Mouse (Mus musculus) stomach, postnatal 0 days (tissue): ENCODE measurements around the gene Gna11. TPM values are rescaled to one million over a fixed set of nuclear protein-coding genes. Genes with fewer than 3 reads are reported as not detected.

Experiments used
- ATAC-seq: fragments of 200-750 bp; cut with Nextera tagmentation; 2 replicates; pipeline ENCODE4 v1.8.0; 2017; ENCODE audit not compliant: low FRiP score, low TSS enrichment
- DNase-seq: peaks from one replicate; pipeline ENCODE4 v3.0.0-alpha.2; 2016; ENCODE audit warnings: low spot score
- H3K27ac ChIP-seq: fragments of 300-500 bp; sonication (generic); replicated peaks from 2 replicates; pipeline ENCODE4 v1.5.1; 2014; ENCODE audit warnings: mild to moderate bottlenecking, control low read depth
- H3K27me3 ChIP-seq: fragments of 300-500 bp; sonication (generic); 2 replicates; pipeline ENCODE4 v1.6.1; 2014; ENCODE audit warnings: low read length; ENCODE audit not compliant: control insufficient read depth, insufficient read depth
- H3K36me3 ChIP-seq: fragments of 300-500 bp; sonication (generic); 2 replicates; pipeline ENCODE4 v1.6.1; 2014; ENCODE audit warnings: low read length, mixed read lengths; ENCODE audit not compliant: control insufficient read depth, insufficient read depth
- H3K4me1 ChIP-seq: fragments of 300-500 bp; sonication (generic); replicated peaks from 2 replicates; pipeline ENCODE4 v1.6.1; 2014; ENCODE audit warnings: antibody characterized with exemption; ENCODE audit not compliant: control insufficient read depth, insufficient read depth
- H3K4me2 ChIP-seq: fragments of 300-500 bp; sonication (generic); replicated peaks from 2 replicates; pipeline ENCODE4 v1.6.1; 2014; ENCODE audit warnings: low read depth, mild to moderate bottlenecking, control low read depth, moderate library complexity
- H3K4me3 ChIP-seq: fragments of 300-500 bp; sonication (generic); 2 replicates; pipeline ENCODE4 v1.5.1; 2014; ENCODE audit warnings: low read depth, low read length, control low read depth
- H3K9ac ChIP-seq: fragments of 300-500 bp; sonication (generic); 2 replicates; pipeline ENCODE4 v1.6.1; 2014; ENCODE audit warnings: mild to moderate bottlenecking, low read length, control low read depth, mixed read lengths
- H3K9me3 ChIP-seq: fragments of 300-500 bp; sonication (generic); 2 replicates; pipeline ENCODE4 v1.6.1; 2016; ENCODE audit warnings: low read length; ENCODE audit not compliant: control insufficient read depth
- CTCF ChIP-seq: IDR thresholded peaks from 2 replicates; pipeline ENCODE4 v1.5.1; 2016; ENCODE audit warnings: antibody characterized with exemption, low read depth, mild to moderate bottlenecking, moderate library complexity
- EP300 ChIP-seq: optimal IDR thresholded peaks from 2 replicates; pipeline ENCODE3; 2016; ENCODE audit warnings: antibody characterized with exemption
- WGBS: fragments of 180-500 bp; shearing (Covaris S2); extraction: QIAGEN DNeasy Blood & Tissue Kit; methylation state at CpG from one replicate; pipeline ENCODE4 v1.1.7; 2014; 5-methylcytosine and 5-hydroxymethylcytosine counted together
- polyA plus RNA-seq: library from polyadenylated mRNA; unstranded; fragments of >200 nt; fragmentation: Nextera tagmentation; extraction: Ambion mirVana; gene quantifications from 2 replicates; pipeline ENCODE4 v1.2.1, GENCODE M21; 2015

Gene Gna11
- polyA plus RNA-seq, 1 experiment from 2014 or later: 62.5 TPM

DNA sequence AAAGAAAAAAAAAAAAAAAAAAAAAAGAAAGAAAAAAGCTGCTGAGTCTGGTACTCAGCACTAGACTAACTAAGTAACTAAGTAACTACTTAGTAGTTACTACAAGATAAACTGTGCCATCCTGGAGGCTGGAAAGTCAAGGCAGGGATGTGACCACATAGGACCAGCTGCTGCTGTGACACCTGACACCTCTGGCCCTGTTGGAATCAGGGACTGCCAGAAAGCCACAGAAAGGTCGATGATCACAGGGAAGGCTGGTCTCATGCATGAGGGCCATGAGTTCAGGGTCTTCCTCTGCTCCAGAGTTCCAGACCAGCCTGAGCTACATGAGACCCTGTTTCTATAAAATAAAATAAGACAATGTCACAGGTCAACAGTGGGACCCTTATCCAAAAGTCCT is 12.5 kb upstream of the Gna11 start:
- Histone ChIP-seq H3K27ac (no peak overlapping the region), H3K4me3 (no peak overlapping the region), H3K27me3 (no peaks in the 10 kb centered on the region), H3K9me3 (no peaks in the 10 kb centered on the region), H3K9ac (no peak overlapping the region), H3K4me1 (peaks cover 3% of the 10 kb centered on the region; the same call in 1 of the 2 replicates), H3K36me3 (no peaks in the 10 kb centered on the region), H3K4me2 (no peak overlapping the region)
- ATAC-seq: no peak
- WGBS: 42% methylated on average over 1 of the region's 1 CpGs
- TF ChIP-seq CTCF (no peak), EP300 (no peak)
- DNase-seq: no peak

DNA sequence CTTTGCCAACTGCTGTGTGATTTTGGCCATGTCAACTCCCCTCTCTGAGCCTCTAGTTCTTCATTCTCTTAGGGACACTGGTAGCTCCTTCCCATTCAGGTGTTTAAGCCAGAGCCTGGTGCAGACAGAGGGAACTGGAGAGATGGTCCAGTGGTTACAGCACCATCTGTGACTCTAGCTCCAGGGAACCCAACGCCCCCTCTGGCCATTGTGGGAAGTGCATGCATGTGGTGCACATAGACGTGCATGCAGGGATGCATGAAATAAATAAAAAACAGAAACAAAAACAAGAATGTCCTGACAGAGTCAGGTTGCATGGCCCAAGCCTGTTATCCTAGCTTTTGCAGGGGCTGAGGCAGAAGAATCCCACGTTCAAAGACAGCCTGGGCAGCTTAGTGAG is 11.3 kb upstream of the Gna11 start:
- Histone ChIP-seq H3K27me3 (no peaks in the 10 kb centered on the region), H3K4me2 (no peak overlapping the region), H3K36me3 (no peaks in the 10 kb centered on the region), H3K27ac (no peak overlapping the region), H3K9ac (no peak overlapping the region), H3K4me3 (no peak overlapping the region), H3K4me1 (peaks cover 3% of the 10 kb centered on the region; the same call in 1 of the 2 replicates), H3K9me3 (no peaks in the 10 kb centered on the region)
- TF ChIP-seq EP300: no peak
- TF ChIP-seq CTCF: peak; percentile 59
- ATAC-seq (no peak), DNase-seq (no peak)
- WGBS: 78% methylated on average over 3 of the region's 3 CpGs

DNA sequence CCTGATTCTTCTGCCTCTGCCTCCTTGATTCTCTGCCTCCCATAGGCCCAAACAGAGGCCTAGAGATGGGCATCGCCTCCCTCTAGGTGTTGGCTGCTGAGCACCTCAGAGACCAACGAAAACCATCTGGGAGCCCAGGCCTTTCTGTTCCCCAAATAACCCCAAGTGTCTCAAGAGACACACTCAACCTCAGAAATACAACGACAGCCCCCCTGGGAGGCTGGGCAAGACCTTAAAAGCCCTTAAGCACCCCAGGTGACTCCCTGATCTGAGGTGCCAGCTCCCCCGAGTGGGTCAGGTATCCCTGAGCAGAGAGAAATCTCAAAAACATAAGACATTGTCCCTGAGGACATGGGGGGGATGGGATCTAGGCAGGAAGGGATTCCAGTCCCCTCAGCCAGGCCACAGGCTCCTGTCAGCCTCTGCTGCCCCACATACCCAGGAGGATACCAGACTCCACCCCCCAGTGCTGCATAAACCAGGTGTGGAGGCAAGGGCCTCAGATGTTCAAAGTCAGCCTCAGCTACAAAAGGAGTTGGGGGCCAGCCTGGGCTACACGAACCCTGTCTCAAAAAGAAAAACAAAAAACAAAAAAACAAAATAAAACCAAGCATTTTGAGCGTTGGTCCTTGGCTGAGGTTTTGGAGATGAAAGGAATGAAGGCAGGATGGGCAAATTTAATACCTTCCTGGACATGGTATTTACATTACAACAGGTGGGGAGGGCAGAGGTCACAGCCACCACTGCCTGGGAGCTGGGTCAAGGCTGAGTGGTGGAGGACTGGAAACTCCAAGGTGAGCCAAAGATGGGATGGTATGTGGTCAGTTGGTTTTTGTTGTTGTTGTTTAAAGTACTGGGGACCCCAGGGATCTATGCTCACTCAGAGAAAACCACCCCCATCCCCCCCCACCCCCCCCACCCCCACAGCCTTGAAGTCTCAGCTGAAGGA is 9.1 kb upstream of the Gna11 start:
- ATAC-seq (no peak), DNase-seq (no peak)
- Histone ChIP-seq H3K27me3 (no peaks in the 10 kb centered on the region), H3K4me3 (no peak overlapping the region), H3K4me2 (no peak overlapping the region), H3K4me1 (peaks cover 3% of the 10 kb centered on the region; the same call in 1 of the 2 replicates), H3K27ac (no peak overlapping the region), H3K9ac (no peak overlapping the region), H3K9me3 (no peaks in the 10 kb centered on the region), H3K36me3 (no peaks in the 10 kb centered on the region)
- TF ChIP-seq EP300 (no peak), CTCF (no peak)
- 76% methylated on average over 6 of the region's 6 CpGs for WGBS

DNA sequence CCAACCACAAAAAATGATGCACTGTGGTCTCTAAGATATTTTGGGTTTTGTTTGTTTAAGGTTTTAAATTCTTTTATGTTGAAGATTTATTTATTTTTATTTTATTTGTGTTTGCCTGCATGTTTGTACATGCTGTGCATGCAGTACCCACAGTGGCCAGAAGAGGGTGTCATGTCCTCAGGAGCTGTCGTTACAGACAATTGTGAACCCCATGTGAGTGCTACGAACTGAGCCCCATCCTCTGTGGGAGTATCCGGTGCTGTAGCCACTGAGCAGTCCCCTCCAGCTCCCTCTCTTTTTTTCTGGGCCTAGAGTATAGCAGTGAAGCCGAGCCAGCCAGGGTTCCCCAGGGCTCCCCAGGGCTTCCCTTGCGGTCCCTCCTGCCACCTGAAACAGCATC is 8.2 kb upstream of the Gna11 start:
- H3K4me2 ChIP-seq: no peak overlapping the region
- H3K27me3 ChIP-seq: no peaks in the 10 kb centered on the region
- ATAC-seq (no peak), DNase-seq (no peak)
- no peaks in the 10 kb centered on the region for H3K36me3 ChIP-seq
- H3K9ac ChIP-seq: no peak overlapping the region
- no peaks in the 10 kb centered on the region for H3K9me3 ChIP-seq
- no peak overlapping the region for H3K27ac ChIP-seq
- H3K4me1 ChIP-seq: no peaks in the 10 kb centered on the region
- peak; percentile 70 for TF ChIP-seq CTCF
- no peak for TF ChIP-seq EP300
- 88% methylated on average over 5 of the region's 5 CpGs for WGBS
- H3K4me3 ChIP-seq: no peak overlapping the region

DNA sequence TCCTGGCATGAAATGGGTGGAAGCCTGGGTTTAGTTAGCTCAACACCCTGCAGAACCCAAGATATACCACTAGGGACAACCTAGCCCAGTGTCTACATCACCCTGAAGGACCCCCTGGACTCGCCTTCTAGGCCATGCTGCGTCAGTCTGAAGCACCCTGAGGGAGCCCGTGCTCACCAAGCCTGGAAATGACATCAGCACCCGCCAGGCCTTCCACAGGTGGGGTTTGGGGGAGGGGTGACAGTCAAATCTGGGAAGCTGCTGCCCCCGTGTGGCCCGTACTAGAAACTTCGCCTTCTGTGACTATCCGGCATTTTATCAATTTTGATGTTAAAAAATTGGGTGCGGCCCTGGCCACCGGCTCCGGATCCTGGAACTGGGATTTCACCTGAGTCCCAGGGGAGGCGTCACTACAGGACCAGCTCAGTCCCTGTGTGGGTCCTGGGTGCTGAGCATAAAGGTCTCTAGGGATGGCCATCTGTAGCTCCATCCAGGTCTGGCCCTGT is 6.7 kb upstream of the Gna11 start:
- Histone ChIP-seq H3K4me3 (no peak overlapping the region), H3K4me1 (no peaks in the 10 kb centered on the region), H3K9ac (no peak overlapping the region), H3K9me3 (no peaks in the 10 kb centered on the region), H3K27me3 (no peaks in the 10 kb centered on the region), H3K36me3 (no peaks in the 10 kb centered on the region), H3K4me2 (no peak overlapping the region), H3K27ac (peak overlapping the region; percentile 65; the same call in 1 of the 2 replicates)
- peak; percentile 93 for DNase-seq
- 3% methylated on average over 12 of the region's 12 CpGs for WGBS
- ATAC-seq: peak; percentile 95
- no peak for TF ChIP-seq EP300
- TF ChIP-seq CTCF: peak; percentile 90

DNA sequence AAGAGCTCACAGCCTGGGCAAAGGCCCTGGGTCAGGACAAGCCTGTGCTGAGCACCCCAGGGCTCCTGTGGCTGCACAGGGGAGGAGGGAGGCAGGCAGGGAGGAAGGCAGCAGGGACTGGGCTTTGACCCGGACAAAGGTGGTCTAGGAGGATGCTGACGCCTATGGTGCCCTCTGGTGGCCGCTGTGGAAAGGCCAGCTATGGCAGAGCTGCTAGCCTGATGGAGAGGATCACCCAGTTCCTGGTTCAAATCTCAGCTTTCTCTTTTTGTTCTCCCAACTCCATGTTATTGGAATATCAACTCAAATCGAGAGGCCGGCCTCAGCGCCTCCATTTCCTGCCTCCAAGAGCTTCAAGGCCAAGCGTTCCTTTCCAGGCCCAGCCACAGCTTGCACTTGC is 5.3 kb upstream of the Gna11 start:
- 15% methylated on average over 7 of the region's 7 CpGs for WGBS
- Histone ChIP-seq H3K9me3 (no peaks in the 10 kb centered on the region), H3K27ac (no peak overlapping the region), H3K36me3 (no peaks in the 10 kb centered on the region), H3K27me3 (no peaks in the 10 kb centered on the region), H3K4me2 (no peak overlapping the region), H3K9ac (no peak overlapping the region), H3K4me1 (no peaks in the 10 kb centered on the region), H3K4me3 (no peak overlapping the region)
- ATAC-seq (no peak), DNase-seq (peak; percentile 79)
- TF ChIP-seq CTCF (peak; percentile 82), EP300 (no peak)
